Mouse (Mus musculus): ENCODE measurements around the gene Relb.

The Relb gene

DNA sequence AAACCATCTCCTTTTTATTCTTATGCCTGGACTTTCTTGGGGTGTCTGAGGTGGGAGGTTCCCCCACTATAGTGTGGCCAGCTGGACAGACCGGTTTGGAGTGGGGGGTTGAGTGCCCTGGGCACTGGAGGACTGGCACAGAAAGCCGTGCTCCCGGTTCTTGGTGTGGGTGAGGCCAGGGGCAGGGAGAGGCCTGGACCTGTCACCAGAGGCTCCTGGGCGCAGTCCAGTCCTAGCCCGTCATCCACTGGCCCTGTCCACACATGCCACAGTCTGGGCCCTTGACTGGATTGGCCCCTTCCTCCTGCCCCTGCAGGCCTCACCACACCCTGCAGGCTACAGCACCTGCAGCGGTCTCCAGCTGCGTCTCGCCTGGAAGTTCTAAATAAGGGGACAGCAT is 48.6 kb downstream of the Relb start:
- no peak for DNase-seq (ENCODE audit: low spot score in 2 of 2)

DNA sequence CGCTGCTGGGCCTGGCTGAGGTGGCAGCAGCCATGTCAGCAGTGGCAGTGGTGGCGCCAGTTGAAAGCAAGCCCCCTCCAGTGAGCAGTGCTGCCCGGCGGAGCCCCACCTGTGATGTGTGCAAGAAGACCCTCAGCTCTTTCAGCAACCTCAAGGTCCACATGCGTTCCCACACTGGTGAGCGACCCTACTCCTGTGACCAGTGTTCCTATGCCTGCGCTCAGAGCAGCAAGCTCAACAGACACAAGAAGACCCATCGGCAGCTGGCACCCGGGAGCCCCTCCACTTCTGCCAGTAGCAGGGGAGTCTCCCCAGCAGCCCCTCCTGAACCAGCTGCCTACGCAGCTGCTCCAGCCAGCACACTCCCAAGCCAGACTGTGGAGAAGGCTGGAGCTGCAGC is 49.5 kb downstream of the Relb start:
- no peak for DNase-seq (ENCODE audit: low spot score in 2 of 2)

DNA sequence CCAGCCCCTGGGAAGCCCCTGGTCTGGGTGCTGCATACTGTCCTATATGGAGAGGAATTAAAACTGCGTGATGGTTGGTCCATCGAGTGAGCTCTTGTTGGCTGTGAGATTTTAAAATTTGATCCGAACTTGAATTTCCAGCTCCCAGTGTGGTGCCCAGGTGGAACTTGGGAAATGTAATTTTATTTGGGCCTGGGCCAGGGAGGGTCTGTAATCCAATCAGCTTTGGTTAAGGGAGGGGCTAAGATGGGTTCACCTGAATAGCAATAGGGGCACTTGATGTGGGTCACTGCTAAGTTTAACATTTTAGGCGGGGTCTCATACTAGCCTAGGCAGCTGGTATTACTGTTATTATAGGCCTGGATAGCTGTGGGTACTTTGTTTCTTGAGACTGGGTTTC is 50.8 kb downstream of the Relb start:
- DNase-seq (ENCODE audit: low spot score in 2 of 2): no peak

DNA sequence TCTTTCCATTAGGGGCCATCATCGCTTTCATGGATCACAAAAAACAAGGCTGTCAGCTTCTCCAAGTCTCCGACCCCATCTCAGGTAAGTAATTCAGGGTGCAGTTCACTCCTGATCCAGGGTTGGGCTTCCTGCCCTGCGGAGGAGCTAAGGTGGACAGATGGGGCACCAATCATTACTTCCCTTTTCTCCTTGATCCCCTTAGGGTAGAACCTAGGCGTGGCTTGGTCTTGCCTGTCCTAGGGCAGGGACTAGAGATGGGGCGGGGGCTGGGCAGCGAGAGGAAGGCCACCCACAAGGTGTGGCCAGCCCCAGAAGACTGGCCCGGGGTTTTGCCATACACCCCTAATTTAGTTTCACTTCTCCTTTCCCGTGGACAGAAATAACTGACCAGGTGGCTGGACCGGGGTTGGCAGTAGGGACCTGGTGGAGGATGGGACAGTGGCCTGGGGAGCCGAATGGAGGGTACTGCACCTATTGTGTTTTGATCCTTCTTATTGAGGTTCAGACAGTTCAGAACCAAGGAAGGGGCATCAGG is 51.3 kb downstream of the Relb start:
- no peak for DNase-seq (ENCODE audit: low spot score in 2 of 2)

DNA sequence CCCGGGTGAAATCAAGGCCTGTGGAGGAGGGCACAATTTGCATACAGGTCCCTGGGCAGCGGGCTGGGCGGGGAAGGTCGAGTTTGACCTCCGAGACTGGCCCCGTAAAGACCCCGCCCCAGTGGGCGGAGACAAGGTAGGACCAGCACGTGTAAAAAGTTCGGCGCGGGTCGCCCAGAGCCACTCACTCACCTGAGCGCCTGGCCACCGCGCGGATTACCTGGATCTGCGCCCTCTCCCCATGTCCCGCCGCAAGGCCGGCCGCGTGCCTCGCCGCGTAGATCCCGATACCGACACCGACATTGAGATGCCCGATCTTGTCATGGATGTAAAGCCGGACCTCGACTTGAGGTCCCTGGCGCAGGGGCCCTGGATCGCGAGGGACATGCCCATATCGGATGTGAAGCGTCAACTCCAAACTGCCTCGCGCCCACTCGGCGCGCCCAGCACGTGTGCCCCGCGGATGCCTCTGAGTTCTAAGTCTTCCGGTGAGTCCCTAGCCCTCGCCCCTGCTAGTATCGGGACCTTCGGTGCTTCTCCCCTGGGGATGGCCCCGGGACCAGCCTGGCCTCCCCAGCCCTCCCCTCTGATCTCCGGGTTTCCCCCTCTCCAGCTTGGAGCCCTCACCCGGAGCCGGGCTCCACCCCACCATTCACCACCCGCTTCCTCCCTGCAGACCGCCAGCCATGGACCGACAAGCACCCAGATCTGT is 51.9 kb downstream of the Relb start, which contains the start of the genes Zfp296 and Gemin7:
Gene Zfp296, plus strand, starts transcription at position 147 of the 712 bp plus-strand sequence.
Gene Gemin7, minus strand, starts transcription at position 455 of the 712 bp plus-strand sequence.
- DNase-seq (ENCODE audit: low spot score in 2 of 2): no peak

DNA sequence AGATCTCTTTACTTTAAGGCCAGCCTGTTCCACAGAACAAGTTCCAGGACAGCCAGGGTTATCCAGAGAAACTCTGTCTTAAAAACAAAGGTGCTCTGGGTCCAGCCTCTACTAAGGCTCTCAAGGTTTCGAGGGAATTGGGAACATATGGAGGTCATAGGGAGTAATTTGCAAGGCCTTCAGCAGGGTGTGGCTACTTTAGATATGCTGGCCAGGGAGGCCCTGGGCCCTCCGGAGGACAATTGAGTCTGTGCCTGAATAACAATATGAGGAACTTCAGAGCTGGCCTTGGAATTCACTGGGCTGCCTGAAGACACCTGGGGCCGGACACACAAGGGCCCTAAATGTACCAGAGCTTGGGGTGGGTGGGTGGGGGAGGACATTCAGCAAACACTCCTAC is 53.7 kb downstream of the Relb start:
- no peak for DNase-seq (ENCODE audit: low spot score in 2 of 2)

DNA sequence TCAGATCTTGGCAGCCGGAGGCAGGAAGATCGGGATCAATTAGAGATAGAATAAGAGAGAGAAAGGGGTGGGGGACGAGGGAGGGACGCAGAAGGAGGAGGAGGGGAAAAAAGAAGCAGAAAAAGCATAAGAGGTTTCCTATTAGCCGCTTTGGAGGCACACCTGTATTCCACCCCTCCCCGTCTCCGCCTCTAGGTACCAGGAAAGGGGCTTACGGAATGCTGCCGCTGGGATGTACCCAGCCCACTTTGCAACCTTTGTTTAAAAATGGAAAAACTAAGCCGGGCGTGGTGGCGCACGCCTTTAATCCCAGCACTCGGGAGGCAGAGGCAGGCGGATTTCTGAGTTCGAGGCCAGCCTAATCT is 55.5 kb downstream of the Relb start:
- DNase-seq (ENCODE audit: low spot score in 2 of 2): no peak

DNA sequence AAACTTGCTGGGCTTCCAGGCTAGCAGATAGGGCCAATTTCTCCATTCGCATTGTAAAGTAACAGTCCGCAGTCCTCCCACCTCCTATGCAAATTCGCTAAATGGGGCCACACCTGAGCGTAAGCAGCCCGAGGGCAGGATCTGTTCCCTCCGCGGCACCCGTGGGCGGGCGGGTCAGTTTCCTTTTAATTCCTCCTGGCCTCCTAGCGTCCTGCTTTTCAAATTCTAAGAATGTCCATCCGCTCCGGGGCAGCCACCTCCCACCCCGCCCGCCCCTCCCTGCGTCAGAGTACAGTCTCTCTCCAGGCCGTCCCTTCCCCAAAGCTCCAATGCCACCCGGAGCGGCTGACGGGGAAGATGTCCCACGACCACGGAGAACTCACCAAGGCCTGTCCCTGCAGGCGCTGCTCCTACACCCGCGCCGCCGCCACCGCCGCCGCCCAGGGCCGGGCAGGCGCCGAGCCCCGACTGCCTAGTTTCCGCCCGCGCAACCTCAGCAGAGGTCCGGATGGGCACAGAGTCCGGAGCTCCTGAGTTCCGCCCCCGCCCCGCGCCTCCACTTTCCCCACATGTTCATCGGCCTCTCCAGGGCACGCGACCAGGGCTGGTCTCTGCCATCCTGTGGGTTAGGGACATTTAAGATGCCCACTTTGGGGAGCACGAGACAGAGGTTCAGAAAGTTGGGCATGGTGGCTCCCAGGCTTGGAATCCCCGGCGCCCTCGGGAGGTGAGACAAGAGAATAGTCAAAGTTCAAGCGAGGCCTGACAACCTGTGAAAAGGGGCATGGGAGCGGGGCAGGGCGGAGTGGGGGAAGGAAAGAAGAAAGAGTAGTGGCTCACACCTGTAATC is 56.1 kb downstream of the Relb start:
- DNase-seq (ENCODE audit: low spot score in 2 of 2): peak in 1 of 2 experiments; percentile 68

DNA sequence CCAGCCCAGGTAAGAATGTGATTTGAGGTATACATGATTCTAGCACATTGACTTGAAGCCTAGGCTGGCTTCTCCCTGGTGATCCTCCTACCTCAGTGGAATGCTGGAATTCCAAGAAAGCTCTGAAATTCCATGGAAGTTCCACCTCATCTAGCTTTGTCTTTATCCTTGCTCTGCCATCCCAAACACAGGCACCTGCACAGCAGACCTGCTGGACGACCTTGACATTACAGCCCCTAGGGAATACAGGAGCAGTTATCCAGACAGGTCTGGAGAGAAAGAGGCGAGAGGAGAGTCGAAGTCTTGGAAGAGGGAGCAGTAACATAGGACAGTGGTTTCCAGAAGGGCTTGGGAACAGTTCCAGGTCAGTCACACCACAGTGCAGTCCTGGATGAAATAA is 59.6 kb downstream of the Relb start:
- no peak for DNase-seq (ENCODE audit: low spot score in 2 of 2)

DNA sequence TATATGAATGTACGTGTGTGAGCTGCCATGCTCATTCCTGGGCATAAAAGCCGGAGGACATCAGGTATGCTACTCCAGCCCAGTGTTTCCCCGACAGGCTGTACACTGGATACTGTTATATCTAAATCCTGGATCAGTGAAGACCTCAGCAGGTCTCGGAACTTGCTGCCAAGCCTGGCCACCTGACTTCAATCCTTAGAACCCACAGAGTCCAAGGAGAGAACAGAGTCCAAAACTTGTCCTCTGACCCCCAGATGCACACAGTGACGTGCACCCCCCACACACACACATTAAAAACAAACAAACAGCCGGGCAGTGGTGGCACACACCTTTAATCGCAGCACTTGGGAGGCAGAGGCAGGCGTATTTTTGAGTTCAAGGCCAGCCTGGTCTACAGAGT is 61.8 kb downstream of the Relb start:
- DNase-seq (ENCODE audit: low spot score in 2 of 2): no peak

DNA sequence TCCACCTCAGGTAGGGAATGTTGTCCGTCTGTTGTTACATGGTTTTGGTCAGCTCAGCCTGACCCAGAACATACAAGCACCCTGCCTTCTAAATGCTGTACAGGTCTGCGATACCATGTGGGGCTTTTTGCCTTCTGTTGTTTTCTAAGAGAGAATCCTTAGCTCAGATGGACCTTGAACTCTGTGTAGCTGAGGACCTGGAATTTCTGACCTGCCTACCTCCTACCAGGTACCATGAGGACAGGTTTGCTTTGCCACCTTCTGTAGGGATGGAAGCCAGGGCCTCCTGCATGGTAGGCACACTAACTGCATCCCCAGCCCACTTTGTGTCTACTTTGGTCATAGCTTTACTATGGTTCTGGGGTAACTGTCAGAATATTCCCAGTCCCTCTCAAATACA is 63.4 kb downstream of the Relb start:
- DNase-seq (ENCODE audit: low spot score in 2 of 2): no peak

DNA sequence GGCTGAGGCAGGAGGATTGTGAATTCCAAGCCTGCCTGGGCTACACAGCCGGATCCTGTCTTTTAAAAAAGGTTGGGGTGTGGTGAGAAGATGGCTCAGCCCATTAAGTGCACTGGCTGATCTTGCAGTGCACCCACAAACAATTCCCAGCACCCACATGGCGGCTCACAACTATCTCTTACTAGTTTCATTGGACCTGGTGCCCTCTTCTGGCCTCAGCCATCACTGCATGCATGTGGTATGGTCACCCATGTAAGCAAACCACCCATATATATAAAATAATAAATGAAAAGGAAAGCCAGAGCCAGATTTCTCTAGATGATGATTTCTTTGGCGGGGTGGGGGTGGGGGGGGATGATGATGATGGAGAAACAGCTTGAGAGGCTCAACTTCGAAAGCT is 64.8 kb downstream of the Relb start:
- DNase-seq (ENCODE audit: low spot score in 2 of 2): no peak

DNA sequence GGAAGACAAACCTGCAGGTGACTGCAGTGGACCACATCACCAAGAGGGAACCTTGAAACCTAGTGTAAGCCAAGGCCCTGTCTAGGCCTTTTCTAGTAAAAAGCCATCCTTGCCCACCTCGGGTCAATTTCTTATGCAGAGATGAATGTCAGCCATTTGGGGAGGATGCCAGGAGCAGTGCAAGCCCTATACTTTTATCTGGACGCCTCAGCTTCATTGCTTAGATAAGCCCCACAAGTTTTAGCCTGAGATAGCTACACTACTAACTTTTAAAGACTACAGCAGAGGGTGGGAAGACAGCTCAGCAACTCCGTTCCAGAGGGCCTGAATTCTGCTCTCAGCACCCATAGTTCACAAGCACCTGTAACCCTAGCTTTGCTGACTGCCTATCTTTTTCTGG is 65.4 kb downstream of the Relb start:
- no peak for DNase-seq (ENCODE audit: low spot score in 2 of 2)

DNA sequence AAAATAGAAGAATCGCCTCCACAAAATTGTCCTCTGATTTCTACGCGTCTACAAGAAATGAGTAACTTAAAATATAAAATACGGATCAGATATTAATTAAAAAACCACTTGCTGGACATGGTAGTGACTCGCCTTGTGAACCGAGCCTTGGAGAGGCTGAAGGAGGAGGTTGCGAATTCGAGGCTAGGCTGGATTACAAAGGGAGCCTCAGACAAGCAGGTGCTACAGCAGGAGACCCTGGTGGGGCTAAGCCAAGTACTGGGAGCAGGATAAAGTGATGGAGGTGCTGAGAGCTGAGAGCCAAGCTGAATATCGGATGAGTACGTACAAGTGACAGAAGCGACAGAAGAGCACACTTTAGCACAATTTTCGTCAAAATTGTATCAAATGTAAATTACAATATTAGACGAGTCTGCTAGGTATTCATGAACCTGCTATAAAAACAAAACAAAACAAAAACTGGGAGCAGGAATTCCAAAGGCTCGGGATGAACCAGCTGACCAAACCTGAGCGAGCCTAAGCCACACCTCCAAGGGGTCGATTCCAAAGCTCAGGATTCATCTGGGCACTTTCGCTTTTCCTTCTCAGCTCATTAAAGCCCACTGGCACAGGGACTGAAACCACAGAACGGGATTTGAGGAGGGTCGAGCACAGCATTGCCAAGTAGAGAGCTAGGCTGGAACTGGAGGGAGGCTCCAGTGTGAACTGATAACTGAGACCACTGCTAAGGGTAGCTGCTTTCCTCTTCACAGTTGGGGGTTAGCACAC is 66.4 kb downstream of the Relb start, which contains the start of gene Ppp1r37:
Gene Ppp1r37, minus strand, starts transcription at position 434 of the 768 bp plus-strand sequence.
- DNase-seq (ENCODE audit: low spot score in 2 of 2): no peak

DNA sequence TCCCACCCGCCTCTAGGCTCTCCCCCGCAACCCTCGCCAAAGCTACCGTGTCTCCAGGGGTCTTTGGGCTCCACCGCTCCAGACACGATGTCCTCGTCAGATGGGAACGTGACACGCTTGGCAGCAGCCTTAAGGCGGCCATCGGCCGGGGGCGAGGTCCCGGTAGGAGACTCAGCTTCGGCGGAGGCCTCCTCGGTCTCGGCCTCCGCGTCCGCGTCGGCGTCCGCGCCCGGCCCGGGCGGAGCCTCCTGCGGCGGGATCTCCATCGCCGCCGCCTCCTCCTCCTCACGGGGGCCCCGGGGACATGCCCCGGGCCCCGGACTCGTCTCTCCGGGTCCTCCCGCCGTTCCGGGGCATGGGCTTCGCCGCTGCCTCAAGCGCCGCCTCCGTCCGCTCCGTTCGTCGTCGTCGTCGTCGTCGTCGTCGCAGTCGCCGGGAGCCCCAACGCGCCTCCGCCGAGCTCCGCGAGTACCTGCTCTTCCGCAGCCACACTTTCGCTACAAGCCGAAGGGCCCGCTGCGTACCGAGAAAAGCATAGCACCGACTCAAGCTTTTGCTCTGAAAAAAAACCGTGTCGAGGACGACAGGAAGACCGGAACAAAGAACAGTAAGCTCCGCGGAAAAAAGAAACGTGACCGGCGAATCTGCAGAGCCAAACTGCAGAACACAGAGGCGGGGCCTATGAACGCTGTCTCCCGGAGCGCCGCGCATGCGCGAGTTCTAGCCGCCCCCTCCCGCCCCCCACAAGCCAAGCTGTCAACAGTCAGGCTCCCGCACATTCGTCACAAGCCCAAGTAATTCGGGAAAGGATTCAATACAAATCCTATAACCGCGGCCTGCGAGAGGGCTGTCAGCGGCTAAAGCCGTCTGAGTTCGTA is 67.2 kb downstream of the Relb start:
- DNase-seq (ENCODE audit: low spot score in 2 of 2): peak; percentile 62 to 87

DNA sequence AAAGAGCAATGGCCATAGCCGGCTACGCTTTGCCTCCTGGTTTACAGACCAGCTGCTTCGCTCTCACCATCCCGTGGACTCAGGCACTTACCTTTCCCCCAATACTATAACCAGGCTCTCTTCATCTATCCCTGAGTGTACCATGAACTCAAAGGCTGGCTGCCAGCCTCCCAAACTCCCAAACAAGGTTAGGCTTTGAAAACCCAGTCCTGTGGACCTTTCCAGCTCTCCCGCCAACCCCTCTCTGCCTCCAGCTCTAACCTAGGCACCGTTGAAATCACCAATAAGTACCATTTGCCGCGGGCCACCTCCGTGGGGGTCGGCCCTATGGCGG is 67.8 kb downstream of the Relb start:
- DNase-seq (ENCODE audit: low spot score in 2 of 2): no peak

DNA sequence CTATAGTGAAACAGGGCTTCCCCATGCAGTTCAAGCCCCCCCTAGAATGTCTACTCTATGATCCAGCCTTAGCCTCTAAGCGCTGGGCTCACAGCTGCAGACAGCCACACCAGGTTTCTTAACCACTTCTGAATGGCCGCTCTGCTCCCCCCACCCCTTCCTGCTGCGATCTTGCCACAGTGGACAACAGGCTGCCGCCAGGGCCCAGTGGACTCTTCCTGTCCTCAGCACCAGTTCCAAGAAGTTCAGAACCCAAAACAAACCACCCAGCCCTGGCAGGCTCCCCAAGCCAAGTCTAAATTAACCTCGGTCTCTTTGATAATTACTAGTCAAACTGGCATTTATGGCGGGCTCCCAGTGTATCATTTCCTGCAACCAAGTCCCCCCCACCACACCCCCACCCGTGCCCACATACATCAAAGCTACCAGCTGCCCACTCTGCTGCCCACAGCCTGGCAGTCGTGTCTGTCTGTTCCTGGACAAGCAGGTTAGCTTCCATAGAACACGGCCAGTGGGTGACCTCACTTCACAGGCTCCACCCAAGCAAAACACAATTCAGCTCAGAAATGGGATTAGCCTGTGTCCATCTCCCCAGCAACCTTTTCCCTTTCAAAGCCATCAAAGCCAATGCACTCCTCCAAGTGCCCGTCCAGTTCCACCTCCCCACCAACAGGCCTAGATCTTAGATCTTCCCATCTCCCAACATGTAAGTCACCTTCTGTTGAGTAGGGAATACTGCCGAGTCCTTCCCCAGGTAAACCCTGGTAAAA is 68.6 kb downstream of the Relb start:
- no peak for DNase-seq (ENCODE audit: low spot score in 2 of 2)

DNA sequence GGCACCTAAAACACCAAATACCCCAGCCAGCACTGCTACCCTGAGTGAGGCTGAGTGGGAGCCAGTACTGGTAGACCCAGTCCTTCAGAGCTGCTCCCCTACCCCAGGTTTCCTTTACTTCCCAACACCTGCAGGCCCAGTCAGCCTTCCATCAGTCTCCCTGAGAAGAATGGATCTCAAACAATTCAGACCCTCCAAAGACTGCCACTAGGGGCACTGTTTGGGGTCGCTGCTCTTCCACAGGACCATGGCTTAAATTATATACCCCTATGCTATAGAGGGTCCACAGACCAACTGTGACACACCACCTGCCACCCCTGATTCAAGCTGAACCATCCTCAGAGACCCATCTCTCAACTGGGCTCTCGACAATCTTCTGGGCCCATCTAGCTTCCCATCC is 70.3 kb downstream of the Relb start:
- no peak for DNase-seq (ENCODE audit: low spot score in 2 of 2)

DNA sequence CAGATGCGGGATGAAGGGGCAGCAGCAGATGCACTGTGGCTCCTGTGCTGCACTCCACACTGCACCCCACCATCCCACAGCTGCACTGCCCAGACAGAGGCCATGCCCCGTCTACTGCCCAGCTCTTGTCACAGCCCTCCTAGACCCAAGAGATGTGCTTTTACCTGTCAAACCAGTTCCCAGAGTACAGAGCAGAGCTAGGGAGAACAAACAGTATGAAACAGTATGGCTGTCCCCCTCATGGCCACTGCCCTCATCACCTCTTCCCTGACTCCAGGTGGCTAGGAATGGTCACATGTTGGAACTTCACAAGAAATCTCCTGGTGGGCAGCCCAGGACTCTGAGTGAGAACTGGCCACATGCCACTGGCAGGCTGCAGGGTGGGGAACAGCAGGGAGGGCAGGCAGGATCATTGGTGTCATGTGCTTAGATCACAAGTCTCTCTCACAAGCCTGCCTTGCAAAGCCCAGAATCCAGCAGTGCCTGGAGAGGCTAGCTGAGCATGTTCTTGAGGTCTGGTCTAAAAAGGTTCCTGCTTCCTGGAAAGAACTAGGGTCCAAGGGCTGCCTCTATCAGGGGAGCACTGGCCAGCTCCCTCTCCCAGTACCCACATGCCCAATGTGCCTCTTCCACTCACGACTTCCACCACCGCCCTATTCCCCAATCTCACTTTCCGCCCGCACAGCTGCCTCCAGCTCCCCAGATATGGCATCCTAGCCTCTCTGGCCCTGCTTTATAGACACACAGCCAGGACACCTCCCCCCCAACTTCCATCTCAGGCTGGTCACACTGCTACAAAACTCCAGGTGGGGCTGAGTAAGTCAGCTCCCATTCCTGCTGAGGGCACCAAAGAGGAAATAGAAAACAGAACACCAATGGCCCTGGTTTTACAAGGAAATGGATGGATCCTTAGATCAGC is 71.0 kb downstream of the Relb start:
- peak in 1 of 2 experiments; percentile 42 for DNase-seq (ENCODE audit: low spot score in 2 of 2)

Measured in left cerebral cortex, adult 9 months (tissue).